Mouse (Mus musculus) brain, embryonic 14.5 days (tissue): ENCODE measurements around the gene 9030612E09Rik.

Experiments
- CTCF ChIP-seq: fragments of 200-500 bp; IDR thresholded peaks from 2 replicates; pipeline ENCODE4 v1.5.1; 2012; ENCODE audit warnings: inconsistent platforms, mild to moderate bottlenecking, moderate library complexity, borderline replicate concordance; ENCODE audit not compliant: insufficient read depth, insufficient read length; ENCODE audit errors: extremely low read depth
- POLR2A ChIP-seq: fragments of 200-500 bp; IDR thresholded peaks from 2 replicates; pipeline ENCODE4 v1.6.1; 2012; ENCODE audit warnings: mild to moderate bottlenecking, inconsistent platforms, borderline replicate concordance; ENCODE audit not compliant: poor library complexity, insufficient read depth, insufficient read length, severe bottlenecking; ENCODE audit errors: extremely low read depth

GRCm38 (mm10) chr10:43172554-43172953, 1.9 kb upstream of the 9030612E09Rik start:
- TF ChIP-seq CTCF: no peak
- no peak for TF ChIP-seq POLR2A
